Mouse (Mus musculus) lung, embryonic 14.5 days (tissue): ENCODE measurements at regions not wholly inside any gene's neighbourhood (a gene's known extent, or its start where the extent isn't known, plus 50 kb on each side); places are given as distances from the start of the nearest gene placed in this dataset.
A peak's percentile ranks its signal among the peaks of the same experiment; 100 is the strongest.

Experiments used
- ATAC-seq: fragments of 200-750 bp; cut with Nextera tagmentation; 2 replicates; pipeline ENCODE4 v1.8.0; 2017; ENCODE audit warnings: mild to moderate bottlenecking, moderate TSS enrichment, moderate library complexity; ENCODE audit not compliant: insufficient read depth
- DNase-seq: peaks from one replicate; pipeline ENCODE4 v3.0.0-alpha.2; 2015
- H3K27ac ChIP-seq: fragments of 300-500 bp; sonication (generic); 2 replicates; pipeline ENCODE4 v1.5.1; 2014; ENCODE audit warnings: low read depth, mild to moderate bottlenecking, moderate library complexity
- H3K27me3 ChIP-seq: fragments of 300-500 bp; sonication (generic); 2 replicates; pipeline ENCODE4 v1.6.1; 2014; ENCODE audit warnings: low read length, control low read depth; ENCODE audit not compliant: insufficient read depth
- H3K36me3 ChIP-seq: fragments of 300-500 bp; sonication (generic); 2 replicates; pipeline ENCODE4 v1.6.1; 2014; ENCODE audit warnings: control low read depth; ENCODE audit not compliant: insufficient read depth
- H3K4me1 ChIP-seq: fragments of 300-500 bp; sonication (generic); 2 replicates; pipeline ENCODE4 v1.6.1; 2014; ENCODE audit warnings: antibody characterized with exemption, control low read depth; ENCODE audit not compliant: insufficient read depth
- H3K4me2 ChIP-seq: fragments of 300-500 bp; sonication (generic); 2 replicates; pipeline ENCODE4 v1.6.1; 2014; ENCODE audit warnings: mild to moderate bottlenecking
- H3K4me3 ChIP-seq: fragments of 300-500 bp; sonication (generic); 2 replicates; pipeline ENCODE4 v1.5.1; 2014; ENCODE audit warnings: low read depth, low read length
- H3K9ac ChIP-seq: fragments of 300-500 bp; sonication (generic); 2 replicates; pipeline ENCODE4 v1.6.1; 2014
- H3K9me3 ChIP-seq: fragments of 300-500 bp; sonication (generic); 2 replicates; pipeline ENCODE4 v1.6.1; 2016; ENCODE audit warnings: low read depth, low read length, control low read depth
- CTCF ChIP-seq: IDR thresholded peaks from 2 replicates; pipeline ENCODE4 v1.5.1; 2016; ENCODE audit warnings: antibody characterized with exemption, low read depth
- WGBS: fragments of 180-500 bp; shearing (Covaris S2); extraction: QIAGEN DNeasy Blood & Tissue Kit; methylation state at CpG from one replicate; pipeline ENCODE4 v1.1.7; 2014; 5-methylcytosine and 5-hydroxymethylcytosine counted together

DNA sequence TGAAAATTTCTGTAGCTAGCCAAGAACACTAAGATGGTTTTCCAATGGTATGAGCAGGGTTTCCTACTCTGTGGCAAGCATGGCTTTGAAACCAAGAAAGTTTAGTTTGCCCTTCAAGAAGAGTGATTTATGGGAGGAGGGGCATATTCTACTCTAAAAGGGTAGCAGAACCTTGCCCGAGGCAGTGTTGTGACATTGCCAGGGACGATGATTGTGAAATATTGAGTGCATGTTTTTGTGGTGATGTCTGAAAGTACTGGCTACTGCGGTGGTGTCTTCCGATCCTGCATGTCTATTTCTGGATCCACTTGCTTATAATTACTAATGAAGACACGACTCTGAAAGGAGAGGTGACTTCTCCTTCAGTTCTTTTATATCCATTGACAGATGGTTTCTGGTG is 439.1 kb upstream of the Mef2c start:
- ATAC-seq (no peak), DNase-seq (peak; percentile 17)
- Histone ChIP-seq H3K9ac (no peak overlapping the region), H3K4me2 (no peak overlapping the region), H3K9me3 (no peaks in the 10 kb centered on the region), H3K27ac (no peak overlapping the region), H3K4me3 (no peak overlapping the region), H3K36me3 (no peaks in the 10 kb centered on the region), H3K27me3 (no peaks in the 10 kb centered on the region), H3K4me1 (no peaks in the 10 kb centered on the region)
- 47% methylated on average over 5 of the region's 5 CpGs for WGBS
- TF ChIP-seq CTCF: no peak

DNA sequence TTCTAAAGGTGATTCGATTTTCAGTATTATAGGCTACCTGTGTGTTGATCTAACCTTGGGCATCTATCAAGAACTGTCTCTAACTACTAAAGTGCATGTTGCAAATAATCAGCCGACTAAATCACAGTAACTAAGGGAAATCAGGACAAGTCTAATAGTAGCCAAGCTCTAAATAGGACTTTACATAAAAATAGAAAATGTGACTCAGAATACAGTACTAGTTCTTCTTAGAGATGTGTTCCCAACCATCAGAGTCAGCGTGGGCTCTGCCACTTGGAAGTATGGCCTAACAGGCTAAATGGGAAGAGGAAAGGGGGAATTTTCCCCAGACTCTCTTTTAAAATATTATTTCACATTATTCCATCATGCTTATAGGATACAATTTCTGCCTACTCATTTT is 438.6 kb upstream of the Mef2c start:
- Histone ChIP-seq H3K4me3 (no peak overlapping the region), H3K27ac (no peak overlapping the region), H3K4me2 (no peak overlapping the region), H3K4me1 (no peaks in the 10 kb centered on the region), H3K36me3 (no peaks in the 10 kb centered on the region), H3K27me3 (no peaks in the 10 kb centered on the region), H3K9ac (no peak overlapping the region), H3K9me3 (no peaks in the 10 kb centered on the region)
- TF ChIP-seq CTCF: no peak
- 74% methylated on average over 3 of the region's 3 CpGs for WGBS
- no peak for ATAC-seq
- no peak for DNase-seq

DNA sequence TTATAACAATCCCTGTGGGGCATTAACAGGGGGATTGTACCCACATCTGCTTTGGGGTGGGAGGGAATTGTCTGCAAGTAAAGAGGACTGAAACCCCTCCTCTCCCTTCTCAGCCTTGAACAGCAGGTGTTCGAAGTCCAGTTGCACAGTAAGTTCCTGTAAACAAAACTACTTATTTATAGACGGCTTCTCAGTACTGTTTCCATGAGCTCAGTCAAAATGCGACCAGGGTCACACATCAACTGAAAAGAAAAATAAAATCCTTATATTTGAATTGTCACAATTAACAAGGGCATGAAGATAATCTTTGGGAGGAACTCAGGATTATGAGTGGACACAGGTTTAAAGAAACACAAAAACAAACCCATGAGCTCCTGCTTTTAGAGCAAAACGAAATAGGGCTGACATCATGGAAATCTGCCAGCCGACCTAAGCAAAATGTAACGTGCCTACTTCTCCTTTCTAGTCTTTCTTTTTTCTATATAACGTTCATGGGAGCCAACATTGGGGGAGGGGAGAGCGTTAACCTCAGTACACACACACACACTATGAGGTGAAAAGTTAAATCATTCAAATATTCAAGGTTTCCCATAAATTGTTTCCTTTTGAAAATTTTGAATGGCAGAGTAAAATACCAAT is 437.6 kb upstream of the Mef2c start:
- ATAC-seq (no peak; the same call in 1 of the 2 replicates), DNase-seq (peak; percentile 24)
- 57% methylated on average over 8 of the region's 8 CpGs for WGBS
- no peak for TF ChIP-seq CTCF
- Histone ChIP-seq H3K4me2 (no peak overlapping the region), H3K9ac (no peak overlapping the region), H3K27me3 (no peaks in the 10 kb centered on the region), H3K4me1 (no peaks in the 10 kb centered on the region), H3K4me3 (no peak overlapping the region), H3K9me3 (no peaks in the 10 kb centered on the region), H3K36me3 (no peaks in the 10 kb centered on the region), H3K27ac (no peak overlapping the region)

DNA sequence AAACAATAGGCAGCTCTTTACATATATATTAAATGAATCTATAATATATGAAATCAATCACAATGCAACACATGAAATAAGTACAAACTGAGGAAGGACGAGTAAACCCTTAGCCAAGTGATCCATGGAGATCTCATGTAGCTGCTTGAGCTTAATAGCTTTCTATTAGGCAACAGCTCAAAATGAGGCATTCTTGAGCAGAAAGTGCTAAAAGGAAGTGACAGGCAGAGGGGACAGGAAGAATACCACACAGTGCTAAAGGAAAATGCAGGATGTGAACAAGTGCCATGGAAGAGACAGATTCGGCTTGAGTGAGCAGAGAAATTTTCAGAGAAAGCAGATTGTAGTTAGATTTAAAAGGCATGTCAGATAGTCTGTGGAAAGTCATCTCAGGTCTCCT is 436.3 kb upstream of the Mef2c start:
- DNase-seq (no peak), ATAC-seq (no peak)
- no peak overlapping the region for H3K4me3 ChIP-seq
- H3K9ac ChIP-seq: no peak overlapping the region
- H3K36me3 ChIP-seq: no peaks in the 10 kb centered on the region
- H3K4me1 ChIP-seq: no peaks in the 10 kb centered on the region
- no peak overlapping the region for H3K4me2 ChIP-seq
- TF ChIP-seq CTCF: no peak
- H3K9me3 ChIP-seq: no peaks in the 10 kb centered on the region
- WGBS: 69% methylated on average over 2 of the region's 2 CpGs
- H3K27ac ChIP-seq: no peak overlapping the region
- no peaks in the 10 kb centered on the region for H3K27me3 ChIP-seq

DNA sequence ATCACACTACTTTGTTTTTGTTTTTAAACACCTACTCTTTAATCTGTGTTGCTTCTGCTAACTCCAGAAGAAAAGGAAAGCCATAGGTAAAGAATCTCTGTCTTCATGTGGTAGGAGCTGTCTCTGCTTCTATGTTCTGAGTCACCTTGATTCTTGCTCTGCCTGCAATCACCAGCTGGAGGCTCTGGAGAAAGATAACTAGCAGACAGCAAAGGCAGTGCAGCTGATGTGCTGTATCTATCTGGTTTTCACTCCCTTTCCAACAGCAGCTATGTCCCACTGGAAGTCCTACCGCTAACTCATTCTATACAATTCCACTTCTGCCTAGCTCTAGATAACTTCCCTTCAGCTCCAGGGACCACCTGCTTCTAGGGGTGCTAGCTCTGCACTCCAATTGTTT is 435.2 kb upstream of the Mef2c start:
- no peak for DNase-seq
- H3K4me1 ChIP-seq: no peaks in the 10 kb centered on the region
- H3K9me3 ChIP-seq: no peaks in the 10 kb centered on the region
- WGBS: 67% methylated on average over 1 of the region's 1 CpGs
- TF ChIP-seq CTCF: no peak
- H3K36me3 ChIP-seq: no peaks in the 10 kb centered on the region
- ATAC-seq: no peak
- no peak overlapping the region for H3K9ac ChIP-seq
- no peak overlapping the region for H3K27ac ChIP-seq
- H3K27me3 ChIP-seq: no peaks in the 10 kb centered on the region
- no peak overlapping the region for H3K4me2 ChIP-seq
- H3K4me3 ChIP-seq: no peak overlapping the region

DNA sequence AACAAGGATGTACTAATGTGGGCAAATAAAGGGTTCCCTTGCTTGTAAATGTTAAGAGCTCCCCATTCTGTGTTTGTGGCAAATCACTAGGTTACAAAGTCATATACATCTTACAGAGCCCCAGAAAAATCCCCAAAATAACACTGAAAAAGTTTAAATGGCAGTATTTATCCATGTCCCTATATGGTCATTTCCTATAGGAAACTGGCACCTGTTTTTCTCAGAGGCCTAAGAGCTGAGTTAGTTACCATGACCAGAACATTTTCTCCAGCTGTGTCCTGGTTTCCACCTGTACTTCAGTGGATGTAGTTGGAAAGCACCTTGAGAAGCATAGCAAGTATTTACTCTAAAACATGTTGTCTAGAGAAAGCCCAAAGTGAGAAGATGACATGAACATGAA is 434.5 kb upstream of the Mef2c start:
- Histone ChIP-seq H3K9ac (no peak overlapping the region), H3K4me1 (no peaks in the 10 kb centered on the region), H3K27me3 (no peaks in the 10 kb centered on the region), H3K27ac (no peak overlapping the region), H3K4me3 (no peak overlapping the region), H3K9me3 (no peaks in the 10 kb centered on the region), H3K36me3 (no peaks in the 10 kb centered on the region), H3K4me2 (no peak overlapping the region)
- TF ChIP-seq CTCF: no peak
- no peak for DNase-seq
- ATAC-seq: no peak

DNA sequence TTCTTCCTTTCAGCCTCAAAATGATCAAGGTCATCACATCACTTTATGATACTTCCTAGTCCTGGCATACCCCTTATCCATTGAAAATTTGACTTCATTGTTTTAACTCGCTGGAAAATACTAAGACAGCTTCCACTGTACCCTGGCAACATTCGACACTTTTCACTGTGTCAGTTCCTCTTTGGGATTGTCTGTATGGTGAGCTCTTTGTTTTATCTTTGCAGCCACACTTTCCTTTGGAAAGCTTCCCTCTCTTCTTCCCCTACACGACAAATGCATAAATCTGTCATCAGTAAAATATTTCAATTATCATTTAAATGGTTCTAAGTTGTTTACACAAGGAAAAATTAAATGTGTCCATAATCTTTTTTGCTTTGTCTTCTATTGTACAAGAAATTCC is 431.8 kb upstream of the Mef2c start:
- DNase-seq (peak; percentile 75), ATAC-seq (peak; percentile 71; the same call in 1 of the 2 replicates)
- Histone ChIP-seq H3K27me3 (no peaks in the 10 kb centered on the region), H3K4me3 (no peak overlapping the region), H3K9ac (no peak overlapping the region), H3K4me2 (no peak overlapping the region), H3K27ac (no peak overlapping the region), H3K4me1 (no peaks in the 10 kb centered on the region), H3K9me3 (no peaks in the 10 kb centered on the region), H3K36me3 (no peaks in the 10 kb centered on the region)
- 21% methylated on average over 3 of the region's 3 CpGs for WGBS
- no peak for TF ChIP-seq CTCF
